Mouse (Mus musculus): ENCODE results near the gene Zfand4. TPM values are rescaled to one million over a fixed set of nuclear protein-coding genes. Genes with fewer than 3 reads are reported as not detected.

Zfand4 gene
- polyA plus RNA-seq, 1 experiment = 0.89 TPM

GRCm38 (mm10) chr6:116264836-116265235, 814 bp downstream of the Zfand4 start:
- 84% methylated on average over 11 of the region's 11 CpGs for WGBS
- Histone ChIP-seq H3K4me3 (replicated peaks; ENCODE audit: extremely low read depth, low read depth, low read length) (no peak overlapping the region), H3K4me1 (ENCODE audit: control insufficient read depth, insufficient read depth, low read length) (peaks cover 3% of the 10 kb centered on the region; the same call in 1 of the 2 replicates)
- DNase-seq = no peak
- no peak for TF ChIP-seq POLR2A (IDR thresholded peaks at IDR 0.05; ENCODE audit: borderline replicate concordance, extremely low read depth, low read depth, low read length)
- TF ChIP-seq CTCF (IDR thresholded peaks at IDR 0.05; ENCODE audit: insufficient read depth, low read length) = no peak

GRCm38 (mm10) chr6:116265603-116266002, 1.6 kb downstream of the Zfand4 start:
- no peak for TF ChIP-seq POLR2A (IDR thresholded peaks at IDR 0.05; ENCODE audit: borderline replicate concordance, extremely low read depth, low read depth, low read length)
- no peak for TF ChIP-seq CTCF (IDR thresholded peaks at IDR 0.05; ENCODE audit: insufficient read depth, low read length)
- Histone ChIP-seq H3K4me3 (replicated peaks; ENCODE audit: extremely low read depth, low read depth, low read length) (no peak overlapping the region), H3K4me1 (ENCODE audit: control insufficient read depth, insufficient read depth, low read length) (peaks cover 3% of the 10 kb centered on the region; the same call in 1 of the 2 replicates)
- no peak for DNase-seq
- 58% methylated on average over 4 of the region's 4 CpGs for WGBS

GRCm38 (mm10) chr6:116266273-116267109, 2.5 kb downstream of the Zfand4 start:
- Histone ChIP-seq H3K4me3 (replicated peaks; ENCODE audit: extremely low read depth, low read depth, low read length) (no peak overlapping the region), H3K4me1 (ENCODE audit: control insufficient read depth, insufficient read depth, low read length) (peaks cover 3% of the 10 kb centered on the region; the same call in 1 of the 2 replicates)
- no peak for DNase-seq
- WGBS = 41% methylated on average over 11 of the region's 11 CpGs
- TF ChIP-seq POLR2A (IDR thresholded peaks at IDR 0.05; ENCODE audit: borderline replicate concordance, extremely low read depth, low read depth, low read length) = no peak
- TF ChIP-seq CTCF (IDR thresholded peaks at IDR 0.05; ENCODE audit: insufficient read depth, low read length) = no peak

GRCm38 (mm10) chr6:116267110-116267423, 3.0 kb downstream of the Zfand4 start:
- H3K4me1 ChIP-seq (ENCODE audit: control insufficient read depth, insufficient read depth, low read length) = peaks cover 3% of the 10 kb centered on the region; the same call in 1 of the 2 replicates
- TF ChIP-seq POLR2A (IDR thresholded peaks at IDR 0.05; ENCODE audit: borderline replicate concordance, extremely low read depth, low read depth, low read length) (no peak), CTCF (IDR thresholded peaks at IDR 0.05; ENCODE audit: insufficient read depth, low read length) (no peak)
- no peak overlapping the region for H3K4me3 ChIP-seq (replicated peaks; ENCODE audit: extremely low read depth, low read depth, low read length)
- no peak for DNase-seq
- WGBS = 90% methylated on average over 1 of the region's 1 CpGs

GRCm38 (mm10) chr6:116275695-116276094, 11.7 kb downstream of the Zfand4 start:
- WGBS = 71% methylated on average over 4 of the region's 4 CpGs
- TF ChIP-seq POLR2A (IDR thresholded peaks at IDR 0.05; ENCODE audit: borderline replicate concordance, extremely low read depth, low read depth, low read length) = no peak
- no peak for TF ChIP-seq CTCF (IDR thresholded peaks at IDR 0.05; ENCODE audit: insufficient read depth, low read length)
- DNase-seq = no peak
- H3K4me1 ChIP-seq (ENCODE audit: control insufficient read depth, insufficient read depth, low read length) = no peaks in the 10 kb centered on the region
- no peak overlapping the region for H3K4me3 ChIP-seq (replicated peaks; ENCODE audit: extremely low read depth, low read depth, low read length)

- 68% methylated on average over 5 of the region's 5 CpGs for WGBS
- no peak for TF ChIP-seq POLR2A (IDR thresholded peaks at IDR 0.05; ENCODE audit: borderline replicate concordance, extremely low read depth, low read depth, low read length)
- TF ChIP-seq CTCF (IDR thresholded peaks at IDR 0.05; ENCODE audit: insufficient read depth, low read length) = no peak
- Histone ChIP-seq H3K4me1 (ENCODE audit: control insufficient read depth, insufficient read depth, low read length) (no peaks in the 10 kb centered on the region), H3K4me3 (replicated peaks; ENCODE audit: extremely low read depth, low read depth, low read length) (no peak overlapping the region)
- no peak for DNase-seq
Observed at GRCm38 (mm10) chr6:116278679-116279317, 14.8 kb downstream of the Zfand4 start.

GRCm38 (mm10) chr6:116281014-116281413, 17.0 kb downstream of the Zfand4 start:
- Histone ChIP-seq H3K4me3 (replicated peaks; ENCODE audit: extremely low read depth, low read depth, low read length) (no peak overlapping the region), H3K4me1 (ENCODE audit: control insufficient read depth, insufficient read depth, low read length) (no peaks in the 10 kb centered on the region)
- no peak for DNase-seq
- TF ChIP-seq POLR2A (IDR thresholded peaks at IDR 0.05; ENCODE audit: borderline replicate concordance, extremely low read depth, low read depth, low read length) (no peak), CTCF (IDR thresholded peaks at IDR 0.05; ENCODE audit: insufficient read depth, low read length) (no peak)
- WGBS = 90% methylated on average over 13 of the region's 13 CpGs

- H3K4me3 ChIP-seq (replicated peaks; ENCODE audit: extremely low read depth, low read depth, low read length) = no peak overlapping the region
- 67% methylated on average over 4 of the region's 4 CpGs for WGBS
- DNase-seq = no peak
- no peaks in the 10 kb centered on the region for H3K4me1 ChIP-seq (ENCODE audit: control insufficient read depth, insufficient read depth, low read length)
- no peak for TF ChIP-seq POLR2A (IDR thresholded peaks at IDR 0.05; ENCODE audit: borderline replicate concordance, extremely low read depth, low read depth, low read length)
- TF ChIP-seq CTCF (IDR thresholded peaks at IDR 0.05; ENCODE audit: insufficient read depth, low read length) = no peak
Observed at GRCm38 (mm10) chr6:116282546-116282945, 18.5 kb downstream of the Zfand4 start.

GRCm38 (mm10) chr6:116283280-116283679, 19.3 kb downstream of the Zfand4 start:
- 74% methylated on average over 3 of the region's 3 CpGs for WGBS
- H3K4me1 ChIP-seq (ENCODE audit: control insufficient read depth, insufficient read depth, low read length) = no peaks in the 10 kb centered on the region
- TF ChIP-seq CTCF (IDR thresholded peaks at IDR 0.05; ENCODE audit: insufficient read depth, low read length) (no peak), POLR2A (IDR thresholded peaks at IDR 0.05; ENCODE audit: borderline replicate concordance, extremely low read depth, low read depth, low read length) (no peak)
- H3K4me3 ChIP-seq (replicated peaks; ENCODE audit: extremely low read depth, low read depth, low read length) = no peak overlapping the region
- DNase-seq = no peak

GRCm38 (mm10) chr6:116286321-116286720, 22.3 kb downstream of the Zfand4 start:
- WGBS = 96% methylated on average over 4 of the region's 4 CpGs
- Histone ChIP-seq H3K4me1 (ENCODE audit: control insufficient read depth, insufficient read depth, low read length) (no peaks in the 10 kb centered on the region), H3K4me3 (replicated peaks; ENCODE audit: extremely low read depth, low read depth, low read length) (no peak overlapping the region)
- TF ChIP-seq CTCF (IDR thresholded peaks at IDR 0.05; ENCODE audit: insufficient read depth, low read length) = no peak
- TF ChIP-seq POLR2A (IDR thresholded peaks at IDR 0.05; ENCODE audit: borderline replicate concordance, extremely low read depth, low read depth, low read length) = no peak
- no peak for DNase-seq

All from lung, adult 2 months (tissue).